Mouse (Mus musculus) hindbrain, embryonic 10.5 days (tissue): Measurements from ENCODE around the gene Mcl1. TPM values are rescaled to one million over a fixed set of nuclear protein-coding genes. Genes with fewer than 3 reads are reported as not detected.
"Not testable (repeated sequence)": the region's sequence is repeated elsewhere in the genome, so short reads cannot be mapped to it uniquely, and the experiment has no call there.

ENCODE experiments used
- DNase-seq: peaks from one replicate; pipeline ENCODE4 v3.0.0-alpha.2; 2017; ENCODE audit warnings: low spot score
- H3K27ac ChIP-seq: fragments of 300-500 bp; sonication (generic); 2 replicates; pipeline ENCODE4 v1.5.1; 2016; ENCODE audit warnings: mild to moderate bottlenecking, moderate library complexity
- H3K27me3 ChIP-seq: fragments of 300-500 bp; sonication (generic); 2 replicates; pipeline ENCODE4 v1.6.1; 2016; ENCODE audit warnings: mild to moderate bottlenecking; ENCODE audit not compliant: poor library complexity, insufficient read depth, severe bottlenecking
- H3K36me3 ChIP-seq: fragments of 300-500 bp; sonication (generic); 2 replicates; pipeline ENCODE4 v1.6.1; 2016; ENCODE audit warnings: mild to moderate bottlenecking, moderate library complexity
- H3K4me1 ChIP-seq: fragments of 300-500 bp; sonication (generic); replicated peaks from 2 replicates; pipeline ENCODE4 v1.6.1; 2016; ENCODE audit warnings: mild to moderate bottlenecking
- H3K4me3 ChIP-seq: fragments of 300-500 bp; sonication (generic); 2 replicates; pipeline ENCODE4 v1.5.1; 2016; ENCODE audit warnings: mild to moderate bottlenecking, moderate library complexity
- H3K9me3 ChIP-seq: fragments of 300-500 bp; sonication (generic); 2 replicates; pipeline ENCODE4 v1.6.1; 2016; ENCODE audit warnings: mild to moderate bottlenecking, moderate library complexity
- WGBS: fragments of 180-500 bp; shearing (Covaris S2); methylation state at CpG from one replicate; pipeline ENCODE4 v1.1.7; 2016; 5-methylcytosine and 5-hydroxymethylcytosine counted together
- polyA plus RNA-seq: library from polyadenylated mRNA; unstranded; fragments of >200 nt; fragmentation: Nextera tagmentation; extraction: Ambion mirVana; gene quantifications from 2 replicates; pipeline ENCODE4 v1.2.1, GENCODE M21; 2016

The Mcl1 gene
- polyA plus RNA-seq, 1 experiment from 2014 or later: 53.4 TPM

DNA sequence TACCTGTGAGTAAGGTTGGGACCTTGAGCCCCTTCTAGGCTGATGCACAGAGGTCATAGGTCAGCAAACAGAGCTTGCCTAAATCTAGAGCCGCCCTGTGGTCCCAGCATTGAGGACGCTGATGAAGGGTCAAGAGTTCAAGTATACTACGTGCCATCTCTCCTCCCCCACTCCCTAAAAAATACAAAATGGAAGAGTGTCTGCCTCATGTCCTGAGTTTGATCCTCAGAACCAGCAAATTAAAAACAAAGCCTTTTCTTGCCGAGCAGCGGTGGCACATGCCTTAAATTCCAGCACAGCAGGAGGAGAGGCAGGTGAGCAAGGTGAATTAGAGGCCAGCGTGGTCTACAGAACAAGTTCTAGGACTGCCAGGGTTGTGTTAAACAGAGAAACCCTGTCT, 5.7 kb upstream of the Mcl1 start:
- no peaks in the 10 kb centered on the region for H3K9me3 ChIP-seq
- peaks cover 26% of the 10 kb centered on the region for H3K4me1 ChIP-seq
- H3K27me3 ChIP-seq: no peaks in the 10 kb centered on the region
- H3K27ac ChIP-seq: no peak overlapping the region
- no peak overlapping the region for H3K4me3 ChIP-seq
- 13% methylated on average over 6 of the region's 6 CpGs for WGBS
- no peaks in the 10 kb centered on the region for H3K36me3 ChIP-seq
- DNase-seq: no peak

DNA sequence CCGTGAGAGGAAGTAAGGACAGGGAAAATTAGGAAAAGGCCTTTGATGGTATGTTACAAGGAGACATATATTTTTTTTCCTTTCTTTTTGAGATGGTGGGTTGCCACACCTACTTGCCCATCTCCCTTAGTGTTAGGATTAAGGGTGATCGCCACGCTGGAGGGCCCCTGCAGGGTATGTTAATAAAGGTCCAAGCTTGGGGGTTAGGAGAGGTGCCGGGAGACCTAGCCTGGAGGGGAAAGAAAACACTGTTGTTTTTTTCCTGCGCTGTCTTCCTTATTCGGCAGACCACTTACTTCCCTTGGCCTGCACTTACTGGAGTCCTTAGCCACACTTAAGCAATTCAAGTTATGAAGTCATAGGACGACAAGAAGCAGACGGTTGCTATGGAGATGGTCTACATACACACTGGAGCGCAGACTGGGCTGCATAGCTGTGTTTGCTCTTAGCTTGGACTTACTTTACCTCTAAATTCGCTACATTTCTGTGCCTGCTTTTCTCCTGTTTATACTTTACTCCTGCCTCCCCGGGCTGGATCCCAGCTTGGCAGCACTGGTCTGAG, 5.0 kb upstream of the Mcl1 start:
- H3K27ac ChIP-seq: peak overlapping the region; percentile 53
- H3K9me3 ChIP-seq: no peaks in the 10 kb centered on the region
- H3K36me3 ChIP-seq: no peaks in the 10 kb centered on the region
- 19% methylated on average over 11 of the region's 11 CpGs for WGBS
- H3K4me3 ChIP-seq: no peak overlapping the region; the same call in 1 of the 2 replicates
- H3K4me1 ChIP-seq: peaks cover 30% of the 10 kb centered on the region
- DNase-seq: no peak
- H3K27me3 ChIP-seq: no peaks in the 10 kb centered on the region

DNA sequence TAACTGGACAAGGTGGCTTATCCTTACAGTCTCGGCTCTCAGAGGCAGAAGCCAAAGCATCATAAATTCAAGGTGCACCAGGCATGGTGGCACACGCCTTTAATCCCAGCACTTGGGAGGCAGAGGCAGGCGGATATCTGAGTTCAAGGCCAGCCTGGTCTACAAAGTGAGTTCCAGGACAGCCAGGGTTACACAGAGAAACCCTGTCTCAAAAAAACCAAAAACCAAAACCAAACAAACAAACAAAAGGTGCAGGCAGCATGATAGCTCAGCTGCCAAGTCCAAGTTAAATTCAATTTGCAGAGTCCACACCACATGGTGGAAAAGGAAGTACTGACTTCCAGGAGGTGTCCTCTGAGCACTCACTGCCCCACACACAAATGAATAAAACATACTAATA, 4.2 kb upstream of the Mcl1 start:
- WGBS: 96% methylated on average over 3 of the region's 3 CpGs
- H3K27ac ChIP-seq, H3K27me3 ChIP-seq, H3K9me3 ChIP-seq, H3K4me3 ChIP-seq, H3K36me3 ChIP-seq, DNase-seq: not testable (repeated sequence)
- peaks cover 30% of the 10 kb centered on the region for H3K4me1 ChIP-seq

DNA sequence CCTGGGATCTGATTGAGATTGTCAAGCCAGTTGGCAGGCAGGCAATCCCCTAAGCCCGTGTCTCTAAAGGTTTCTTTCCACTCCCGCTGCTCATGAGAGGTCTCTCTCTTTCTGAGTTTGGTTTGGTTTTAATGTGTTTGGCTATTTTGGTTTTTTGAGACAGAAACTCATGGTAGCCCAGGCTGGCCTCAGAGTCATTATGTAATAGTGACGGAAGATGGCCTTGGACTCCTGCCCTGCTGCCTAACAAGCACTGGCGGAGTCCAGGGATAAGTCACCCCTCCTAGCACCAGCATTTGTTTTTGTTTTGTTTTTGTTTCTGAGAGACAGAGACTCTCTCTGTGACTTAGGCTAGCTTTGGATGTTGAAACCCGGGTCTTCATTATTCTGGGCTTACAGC, 3.2 kb upstream of the Mcl1 start:
- no peak overlapping the region for H3K27ac ChIP-seq
- H3K4me1 ChIP-seq: peaks cover 32% of the 10 kb centered on the region
- no peak overlapping the region for H3K4me3 ChIP-seq
- no peaks in the 10 kb centered on the region for H3K27me3 ChIP-seq
- no peaks in the 10 kb centered on the region for H3K9me3 ChIP-seq
- H3K36me3 ChIP-seq: peaks cover 6% of the 10 kb centered on the region
- WGBS: 90% methylated on average over 5 of the region's 5 CpGs
- DNase-seq: no peak

DNA sequence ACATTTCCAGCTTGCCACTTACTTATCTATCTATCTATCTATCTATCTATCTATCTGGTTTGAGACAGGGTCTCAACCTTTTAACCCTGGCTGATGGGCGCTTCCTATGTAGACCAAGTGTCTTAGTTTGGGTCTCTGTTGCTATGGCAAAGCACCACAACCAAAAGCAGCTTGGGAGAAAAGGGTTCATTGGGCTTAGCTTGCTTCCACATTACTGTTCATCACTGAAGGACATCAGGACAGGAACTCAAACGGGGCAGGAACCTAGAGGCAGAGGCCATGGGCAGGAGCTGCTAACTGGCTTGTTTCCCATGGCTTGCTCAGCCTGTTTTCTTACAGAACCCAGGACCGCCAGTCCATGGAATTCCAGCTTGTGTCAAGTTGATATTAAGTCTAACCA, 1.5 kb upstream of the Mcl1 start:
- Histone ChIP-seq H3K4me3 (no peak overlapping the region), H3K27ac (no peak overlapping the region)
- WGBS: 91% methylated on average over 3 of the region's 3 CpGs

DNA sequence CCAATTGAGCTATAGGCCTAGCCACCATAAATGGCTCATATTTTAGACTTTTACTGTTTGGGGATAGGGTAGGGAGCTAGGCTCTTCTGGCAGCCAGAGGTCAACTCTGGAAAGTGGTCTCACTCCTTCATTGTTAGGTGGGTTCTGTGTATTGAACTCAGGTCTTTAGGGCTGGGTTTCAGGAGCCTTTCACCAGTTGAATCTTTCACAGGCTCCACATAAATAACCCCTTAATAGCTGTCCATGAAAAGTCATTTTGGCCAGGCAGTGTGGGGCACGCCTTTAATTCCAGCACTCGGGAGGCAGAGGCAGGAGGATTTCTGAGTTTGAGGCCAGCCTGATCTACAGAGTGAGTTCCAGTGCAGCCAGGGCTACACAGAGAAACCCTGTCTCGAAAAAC, 877 bp upstream of the Mcl1 start:
- WGBS: 88% methylated on average over 3 of the region's 3 CpGs
- Histone ChIP-seq H3K4me1 (peaks cover 48% of the 10 kb centered on the region), H3K9me3 (no peaks in the 10 kb centered on the region), H3K36me3 (peaks cover 29% of the 10 kb centered on the region), H3K27ac (peak overlapping the region; percentile 99), H3K4me3 (peak overlapping the region; percentile 99), H3K27me3 (no peaks in the 10 kb centered on the region)
- no peak for DNase-seq

More for the DNA sequence above, 1.5 kb upstream of the Mcl1 start:
- Histone ChIP-seq H3K9me3 (no peaks in the 10 kb centered on the region), H3K27me3 (no peaks in the 10 kb centered on the region), H3K36me3 (peaks cover 23% of the 10 kb centered on the region), H3K4me1 (peaks cover 48% of the 10 kb centered on the region)
- DNase-seq: no peak

DNA sequence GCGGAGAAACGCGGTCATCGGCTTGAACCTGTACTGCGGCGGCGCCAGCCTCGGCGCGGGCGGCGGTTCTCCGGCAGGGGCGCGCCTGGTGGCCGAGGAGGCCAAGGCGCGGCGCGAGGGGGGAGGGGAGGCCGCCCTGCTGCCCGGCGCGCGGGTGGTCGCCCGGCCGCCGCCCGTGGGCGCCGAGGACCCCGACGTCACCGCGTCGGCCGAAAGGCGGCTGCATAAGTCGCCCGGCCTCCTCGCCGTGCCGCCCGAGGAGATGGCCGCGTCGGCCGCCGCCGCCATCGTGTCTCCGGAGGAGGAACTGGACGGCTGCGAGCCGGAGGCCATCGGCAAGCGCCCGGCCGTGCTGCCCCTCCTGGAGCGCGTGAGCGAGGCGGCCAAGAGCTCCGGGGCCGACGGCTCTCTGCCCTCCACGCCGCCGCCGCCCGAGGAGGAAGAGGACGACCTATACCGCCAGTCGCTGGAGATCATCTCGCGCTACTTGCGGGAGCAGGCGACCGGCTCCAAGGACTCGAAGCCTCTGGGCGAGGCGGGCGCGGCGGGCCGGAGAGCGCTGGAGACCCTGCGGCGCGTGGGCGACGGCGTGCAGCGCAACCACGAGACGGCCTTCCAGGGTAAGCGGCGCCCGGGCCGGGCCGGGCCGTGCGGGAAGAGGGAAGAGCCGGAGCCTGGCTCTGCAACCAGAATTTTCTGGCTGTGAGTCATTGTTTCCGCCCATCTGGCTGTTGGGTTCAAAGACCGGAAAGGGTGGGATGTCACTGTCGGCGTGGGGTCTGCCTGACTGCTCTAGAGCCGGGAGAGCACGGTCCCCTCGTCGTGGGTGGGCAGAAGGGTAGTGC, 502 bp downstream of the Mcl1 start:
- Histone ChIP-seq H3K4me3 (peak overlapping the region; percentile 99), H3K4me1 (peaks cover 45% of the 10 kb centered on the region), H3K36me3 (peaks cover 42% of the 10 kb centered on the region), H3K9me3 (no peaks in the 10 kb centered on the region), H3K27me3 (no peaks in the 10 kb centered on the region), H3K27ac (peak overlapping the region; percentile 99)
- under 1% methylated on average over 113 of the region's 113 CpGs for WGBS
- DNase-seq: peak; percentile 83

DNA sequence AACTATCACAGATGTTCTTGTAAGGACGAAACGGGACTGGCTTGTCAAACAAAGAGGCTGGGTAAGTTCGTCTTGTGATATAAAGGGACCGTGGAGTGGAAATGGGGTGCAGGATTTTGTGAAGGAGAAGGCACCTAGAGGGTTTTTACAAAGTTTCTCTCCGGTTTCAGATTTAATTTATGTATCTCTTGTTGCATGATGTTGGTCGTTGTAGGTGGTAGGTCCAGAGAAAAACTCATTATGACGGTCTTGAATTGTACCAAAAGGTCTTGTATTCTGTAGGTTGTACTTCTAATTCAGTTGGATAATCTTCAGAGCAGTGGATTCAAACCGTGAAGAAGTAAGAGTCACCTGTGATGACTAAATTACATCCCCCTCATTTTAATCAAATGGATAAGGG, 1.4 kb downstream of the Mcl1 start:
- Histone ChIP-seq H3K9me3 (no peaks in the 10 kb centered on the region), H3K36me3 (peaks cover 51% of the 10 kb centered on the region), H3K4me1 (peaks cover 46% of the 10 kb centered on the region), H3K27ac (peak overlapping the region; percentile 99), H3K4me3 (peak overlapping the region; percentile 99), H3K27me3 (no peaks in the 10 kb centered on the region)
- WGBS: 3% methylated on average over 8 of the region's 8 CpGs
- no peak for DNase-seq

DNA sequence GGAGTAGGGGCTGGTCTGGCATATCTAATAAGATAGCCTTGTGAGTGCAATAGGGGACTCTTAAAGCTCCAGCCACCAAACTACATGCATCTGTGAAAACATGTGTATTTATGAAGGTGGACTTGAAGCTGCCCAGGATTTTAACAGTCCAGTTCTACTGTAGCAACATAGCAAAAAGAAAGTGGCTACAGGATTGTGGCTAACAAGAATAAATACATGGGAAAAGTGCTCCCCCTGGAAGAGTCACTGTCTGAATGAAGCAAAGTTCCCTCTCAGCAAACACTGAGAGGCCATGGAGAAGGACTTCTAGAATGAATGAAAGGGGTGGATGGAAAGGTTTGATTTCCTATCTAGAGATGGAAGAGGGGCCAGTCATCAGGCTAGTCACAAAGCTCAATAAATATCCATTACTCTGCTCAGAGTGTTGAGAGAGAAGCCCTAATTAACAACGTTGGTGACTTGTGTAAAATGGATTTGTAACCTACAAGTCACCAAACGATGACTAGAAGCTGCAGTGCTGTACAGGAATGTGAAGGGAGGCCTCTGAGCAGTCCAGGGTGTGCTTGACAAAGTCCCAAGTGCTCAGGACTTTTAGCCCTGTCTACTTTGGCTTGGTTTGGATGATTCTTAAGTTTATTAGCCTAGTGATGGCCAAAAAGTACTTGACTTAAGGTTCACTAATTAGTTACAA, 2.3 kb downstream of the Mcl1 start:
- H3K27ac ChIP-seq: peak overlapping the region; percentile 99
- peaks cover 53% of the 10 kb centered on the region for H3K4me1 ChIP-seq
- DNase-seq: no peak
- H3K36me3 ChIP-seq: peaks cover 58% of the 10 kb centered on the region
- no peaks in the 10 kb centered on the region for H3K9me3 ChIP-seq
- 73% methylated on average over 2 of the region's 2 CpGs for WGBS
- peak overlapping the region; percentile 99 for H3K4me3 ChIP-seq
- H3K27me3 ChIP-seq: no peaks in the 10 kb centered on the region

DNA sequence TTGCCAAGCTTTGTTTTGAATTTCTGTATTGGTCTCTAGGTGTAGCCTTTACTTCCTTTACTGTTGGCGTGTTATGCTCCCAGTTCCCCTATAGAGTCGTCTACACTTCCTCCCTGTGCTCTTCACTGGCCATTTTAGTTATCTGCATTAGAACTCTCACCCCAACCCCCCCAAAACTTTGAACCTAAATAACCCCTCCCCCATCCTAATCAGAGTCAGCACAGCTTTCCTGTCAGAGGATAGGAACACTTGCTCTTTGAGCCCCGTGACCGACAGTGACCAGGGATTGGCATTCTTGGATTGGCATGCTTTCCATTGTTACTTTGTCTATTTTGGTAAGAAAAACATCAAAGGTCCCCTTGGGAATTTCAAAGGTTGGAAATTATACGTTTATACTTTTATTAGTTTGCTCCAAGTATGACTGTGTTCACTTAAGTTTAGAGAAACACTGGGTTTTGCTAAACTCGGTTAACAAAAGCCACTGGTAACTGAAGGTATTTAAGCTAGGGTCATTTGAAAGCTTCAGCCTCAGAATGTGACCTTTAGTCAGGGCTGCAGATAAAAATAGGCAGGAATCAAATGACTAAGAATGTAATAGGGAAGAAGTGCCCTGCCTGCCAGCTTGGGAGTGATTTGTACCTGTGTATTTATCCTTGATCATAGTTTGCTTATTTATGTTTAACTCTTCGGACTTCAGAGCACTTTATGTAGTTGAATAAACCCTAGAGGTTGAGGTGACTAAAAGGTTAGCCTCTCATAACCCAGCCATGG, 3.5 kb downstream of the Mcl1 start:
- DNase-seq: no peak
- H3K36me3 ChIP-seq: peaks cover 64% of the 10 kb centered on the region
- H3K4me3 ChIP-seq: peak overlapping the region; percentile 23
- WGBS: 63% methylated on average over 7 of the region's 7 CpGs
- no peaks in the 10 kb centered on the region for H3K9me3 ChIP-seq
- H3K4me1 ChIP-seq: peaks cover 65% of the 10 kb centered on the region
- H3K27me3 ChIP-seq: no peaks in the 10 kb centered on the region
- no peak overlapping the region for H3K27ac ChIP-seq

DNA sequence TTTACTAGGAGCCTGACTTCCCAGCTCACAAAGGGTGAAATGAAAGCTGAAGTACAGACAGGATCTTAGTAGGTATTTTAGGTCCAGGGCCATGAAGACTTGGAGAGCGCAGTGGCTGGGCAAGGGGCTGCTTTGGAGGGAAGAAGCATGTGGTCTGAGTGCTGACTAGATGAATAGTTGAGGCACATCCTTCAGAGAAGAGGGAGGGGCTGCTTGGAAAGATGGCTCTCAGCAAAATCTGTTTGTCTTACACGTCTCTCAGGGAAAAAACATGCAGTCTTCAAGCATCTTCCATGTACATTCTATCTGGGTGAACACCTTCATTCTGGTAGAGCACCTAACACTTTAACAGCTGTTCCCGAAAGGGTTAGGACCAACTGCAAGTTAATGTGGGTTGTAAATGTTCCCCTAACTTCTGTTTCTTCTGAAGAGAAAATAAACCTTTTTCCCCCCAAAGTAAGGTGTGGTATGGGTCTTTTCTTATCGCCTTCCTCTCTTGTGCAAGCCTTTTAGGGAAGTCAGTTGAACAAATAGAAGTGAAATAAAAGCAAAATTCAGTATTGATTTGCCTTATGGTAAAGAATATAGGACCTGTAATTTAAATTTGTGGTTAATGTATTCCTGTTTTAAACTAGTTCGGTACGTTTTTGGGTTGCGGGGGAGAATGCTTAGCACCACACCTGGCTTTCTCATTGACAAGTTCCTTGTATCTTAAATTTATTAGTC, 4.3 kb downstream of the Mcl1 start:
- peaks cover 67% of the 10 kb centered on the region for H3K4me1 ChIP-seq
- 87% methylated on average over 7 of the region's 7 CpGs for WGBS
- peak overlapping the region; percentile 23; the same call in 1 of the 2 replicates for H3K4me3 ChIP-seq

DNA sequence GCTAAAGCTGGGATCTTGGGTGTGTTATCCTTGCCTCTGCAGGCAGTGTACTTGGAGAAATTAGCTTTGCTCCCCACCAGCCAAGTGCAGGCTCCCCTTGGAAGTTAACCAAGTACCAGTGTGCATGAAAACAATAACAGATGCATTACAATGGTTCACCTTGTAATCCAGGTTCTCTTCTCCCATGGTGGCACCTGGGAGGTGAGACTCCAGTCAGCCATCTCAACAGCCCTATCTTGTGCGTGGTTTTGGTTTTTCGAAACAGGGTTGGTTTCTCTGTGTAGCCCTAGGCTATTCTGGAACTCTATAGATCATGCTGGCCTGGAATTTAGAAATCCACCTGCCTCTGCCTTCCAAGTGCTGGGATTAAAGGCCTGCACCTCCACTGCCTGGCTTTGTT, 4.9 kb downstream of the Mcl1 start:
- H3K4me1 ChIP-seq: peaks cover 69% of the 10 kb centered on the region
- H3K36me3 ChIP-seq: peaks cover 74% of the 10 kb centered on the region
- no peaks in the 10 kb centered on the region for H3K27me3 ChIP-seq
- no peaks in the 10 kb centered on the region for H3K9me3 ChIP-seq
- H3K27ac ChIP-seq: no peak overlapping the region
- no peak for DNase-seq
- no peak overlapping the region for H3K4me3 ChIP-seq
- WGBS: 84% methylated on average over 2 of the region's 2 CpGs

More for the DNA sequence above, 4.3 kb downstream of the Mcl1 start:
- no peak for DNase-seq
- Histone ChIP-seq H3K36me3 (peaks cover 68% of the 10 kb centered on the region), H3K27me3 (no peaks in the 10 kb centered on the region), H3K27ac (no peak overlapping the region), H3K9me3 (no peaks in the 10 kb centered on the region)
